Mouse (Mus musculus) hindbrain, postnatal 0 days (tissue): ENCODE measurements at regions not wholly inside any gene's neighbourhood (a gene's known extent, or its start where the extent isn't known, plus 50 kb on each side); places are given as distances from the start of the nearest gene placed in this dataset.
A peak's percentile ranks its signal among the peaks of the same experiment; 100 is the strongest.
"Not testable (repeated sequence)": the region's sequence is repeated elsewhere in the genome, so short reads cannot be mapped to it uniquely, and the experiment has no call there.

ENCODE experiments used
- ATAC-seq: fragments of 200-750 bp; cut with Nextera tagmentation; 2 replicates; pipeline ENCODE4 v1.8.0; 2017; ENCODE audit warnings: mild to moderate bottlenecking, moderate TSS enrichment, moderate library complexity
- DNase-seq: peaks from one replicate; pipeline ENCODE4 v3.0.0-alpha.2; 2015; ENCODE audit warnings: low spot score
- H3K27ac ChIP-seq: fragments of 300-500 bp; sonication (generic); 2 replicates; pipeline ENCODE4 v1.5.1; 2014; ENCODE audit warnings: mild to moderate bottlenecking
- H3K27me3 ChIP-seq: fragments of 300-500 bp; sonication (generic); 2 replicates; pipeline ENCODE4 v1.6.1; 2014; ENCODE audit warnings: low read length, mixed read lengths; ENCODE audit not compliant: insufficient read depth
- H3K36me3 ChIP-seq: fragments of 300-500 bp; sonication (generic); 2 replicates; pipeline ENCODE4 v1.6.1; 2014; ENCODE audit warnings: low read length, mixed read lengths; ENCODE audit not compliant: insufficient read depth
- H3K4me1 ChIP-seq: fragments of 300-500 bp; sonication (generic); 2 replicates; pipeline ENCODE4 v1.6.1; 2014; ENCODE audit warnings: antibody characterized with exemption, low read length, mixed read lengths; ENCODE audit not compliant: insufficient read depth
- H3K4me2 ChIP-seq: fragments of 300-500 bp; sonication (generic); 2 replicates; pipeline ENCODE4 v1.6.1; 2014; ENCODE audit warnings: low read depth, mild to moderate bottlenecking, low read length, moderate library complexity, mixed read lengths
- H3K4me3 ChIP-seq: fragments of 300-500 bp; sonication (generic); 2 replicates; pipeline ENCODE4 v1.5.1; 2014; ENCODE audit warnings: low read length
- H3K9ac ChIP-seq: fragments of 300-500 bp; sonication (generic); replicated peaks from 2 replicates; pipeline ENCODE4 v1.6.1; 2014; ENCODE audit warnings: mild to moderate bottlenecking, low read length, moderate library complexity, mixed read lengths
- H3K9me3 ChIP-seq: fragments of 300-500 bp; sonication (generic); 2 replicates; pipeline ENCODE4 v1.6.1; 2016; ENCODE audit warnings: low read length, mixed read lengths
- CTCF ChIP-seq: IDR thresholded peaks from 2 replicates; pipeline ENCODE4 v1.5.1; 2016; ENCODE audit warnings: antibody characterized with exemption, control low read depth, low read depth
- WGBS: fragments of 180-500 bp; shearing (Covaris S2); extraction: QIAGEN DNeasy Blood & Tissue Kit; methylation state at CpG from one replicate; pipeline ENCODE4 v1.1.7; 2014; 5-methylcytosine and 5-hydroxymethylcytosine counted together

DNA sequence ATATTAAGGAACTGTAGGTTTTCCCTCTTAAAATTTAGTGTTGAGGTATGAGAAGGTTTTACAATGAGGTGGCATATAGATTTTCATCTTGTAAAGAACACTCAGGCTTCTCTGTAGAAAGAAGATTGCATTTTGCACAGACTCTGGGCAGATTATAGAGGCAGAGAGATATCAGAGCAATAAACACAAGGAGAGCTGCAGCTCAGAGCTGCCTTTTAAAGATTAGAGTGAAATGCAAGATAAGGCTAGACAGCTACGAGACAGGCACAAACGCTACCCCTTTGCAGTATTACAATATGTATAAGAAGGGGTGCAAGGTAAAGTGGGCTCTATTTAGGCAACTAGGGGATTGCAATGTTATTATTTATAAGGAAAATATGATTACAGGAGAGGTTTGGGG is 90.5 kb upstream of the 4931417E11Rik start:
- Histone ChIP-seq H3K9ac (no peak overlapping the region), H3K4me1 (no peaks in the 10 kb centered on the region), H3K9me3 (no peaks in the 10 kb centered on the region), H3K4me3 (no peak overlapping the region), H3K4me2 (no peak overlapping the region), H3K27ac (no peak overlapping the region), H3K36me3 (no peaks in the 10 kb centered on the region), H3K27me3 (no peaks in the 10 kb centered on the region)
- ATAC-seq (no peak), DNase-seq (no peak)
- WGBS, result 82% methylated on average over 2 of the region's 2 CpGs
- TF ChIP-seq CTCF, result no peak

- no peak overlapping the region for H3K4me2 ChIP-seq
- no peak for DNase-seq
- H3K27ac ChIP-seq, result no peak overlapping the region
- WGBS, result 86% methylated on average over 1 of the region's 1 CpGs
- no peaks in the 10 kb centered on the region for H3K27me3 ChIP-seq
- H3K9me3 ChIP-seq, result no peaks in the 10 kb centered on the region
- no peaks in the 10 kb centered on the region for H3K36me3 ChIP-seq
- no peak overlapping the region for H3K4me3 ChIP-seq
- ATAC-seq, result no peak
- H3K4me1 ChIP-seq, result no peaks in the 10 kb centered on the region
- no peak overlapping the region for H3K9ac ChIP-seq
- no peak for TF ChIP-seq CTCF
These were observed 61.1 kb upstream of the 4931417E11Rik start for GRCm38 (mm10) chr6:73530559-73530958.

DNA sequence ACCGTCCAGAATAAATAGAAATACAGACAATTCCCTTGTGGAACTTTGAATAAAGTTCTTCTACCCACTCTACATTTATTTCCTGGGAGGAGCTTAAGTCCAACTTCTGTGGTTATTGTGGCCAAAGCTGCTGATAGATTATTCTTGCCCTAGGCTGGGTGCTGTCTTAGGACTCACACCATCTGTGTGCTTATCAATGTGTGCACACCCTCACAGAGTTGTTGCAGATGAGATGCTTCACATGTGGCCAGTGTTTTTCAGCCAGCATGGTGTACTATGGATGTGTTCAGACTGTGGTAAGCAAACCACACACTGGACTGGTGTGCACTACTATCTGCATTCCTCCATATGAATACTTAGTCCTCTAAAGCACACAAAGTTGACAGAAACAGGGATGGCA is 60.6 kb upstream of the 4931417E11Rik start:
- Histone ChIP-seq H3K4me1 (no peaks in the 10 kb centered on the region), H3K27me3 (no peaks in the 10 kb centered on the region), H3K36me3 (no peaks in the 10 kb centered on the region), H3K4me2 (no peak overlapping the region), H3K9me3 (no peaks in the 10 kb centered on the region), H3K4me3 (no peak overlapping the region), H3K9ac (no peak overlapping the region), H3K27ac (no peak overlapping the region)
- TF ChIP-seq CTCF, result no peak
- ATAC-seq (no peak), DNase-seq (no peak)
- 90% methylated on average over 1 of the region's 1 CpGs for whole genome bisulfite sequencing

DNA sequence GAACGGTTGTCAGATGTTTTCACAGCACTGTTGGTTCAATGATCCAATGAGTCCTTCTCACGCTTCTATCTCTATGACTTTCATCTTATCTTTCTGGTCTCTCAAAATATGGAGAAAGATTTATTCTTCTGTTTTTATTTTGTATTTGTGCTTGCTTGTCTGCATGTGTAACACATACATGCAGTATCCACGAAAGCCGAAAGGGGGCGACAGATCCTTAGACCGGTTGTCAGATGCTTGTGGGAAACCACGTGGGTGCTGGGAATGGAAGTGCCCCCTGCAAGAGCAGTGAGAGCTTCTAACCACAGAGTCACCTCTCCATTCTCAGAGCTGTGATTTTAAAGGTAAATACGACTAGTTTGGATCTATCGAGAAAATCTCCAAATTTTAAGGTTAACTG is 54.2 kb upstream of the 4931417E11Rik start:
- Histone ChIP-seq H3K27ac (no peak overlapping the region), H3K9ac (no peak overlapping the region), H3K4me1 (no peaks in the 10 kb centered on the region), H3K27me3 (no peaks in the 10 kb centered on the region), H3K36me3 (no peaks in the 10 kb centered on the region), H3K9me3 (no peaks in the 10 kb centered on the region), H3K4me3 (no peak overlapping the region), H3K4me2 (no peak overlapping the region)
- DNase-seq, result peak; percentile 28
- ATAC-seq, result no peak
- peak; percentile 39; the same call in 1 of the 2 replicates for TF ChIP-seq CTCF
- 71% methylated on average over 9 of the region's 9 CpGs for WGBS

GRCm38 (mm10) chr6:73519894-73520293 is 50.4 kb upstream of the 4931417E11Rik start:
- H3K9me3 ChIP-seq, DNase-seq, H3K4me2 ChIP-seq, H3K27ac ChIP-seq, H3K4me1 ChIP-seq, ATAC-seq, H3K4me3 ChIP-seq, H3K27me3 ChIP-seq, H3K36me3 ChIP-seq, H3K9ac ChIP-seq: not testable (repeated sequence)
- WGBS, result 91% methylated on average over 4 of the region's 4 CpGs
